Mouse (Mus musculus) frontal cortex, postnatal 10 days (tissue): ENCODE measurements around the gene Tet3.
"Not testable (repeated sequence)": the region's sequence is repeated elsewhere in the genome, so short reads cannot be mapped to it uniquely, and the experiment has no call there.

ENCODE experiments used
- DNase-seq, 2 experiments: peaks; one replicate each; pipeline ENCODE4 v3.0.0; 2022; ENCODE audit warnings: low spot score in 2 of 2, mixed read lengths in 1 of 2

The Tet3 gene

GRCm38 (mm10) chr6:83373704-83374300, 85.1 kb downstream of the Tet3 start:
- DNase-seq, result no peak

GRCm38 (mm10) chr6:83371350-83371749, 87.5 kb downstream of the Tet3 start:
- no peak for DNase-seq

GRCm38 (mm10) chr6:83370316-83370965, 88.4 kb downstream of the Tet3 start:
- no peak for DNase-seq

- DNase-seq, result no peak
These were observed 95.8 kb downstream of the Tet3 start for GRCm38 (mm10) chr6:83363075-83363474.

DNA sequence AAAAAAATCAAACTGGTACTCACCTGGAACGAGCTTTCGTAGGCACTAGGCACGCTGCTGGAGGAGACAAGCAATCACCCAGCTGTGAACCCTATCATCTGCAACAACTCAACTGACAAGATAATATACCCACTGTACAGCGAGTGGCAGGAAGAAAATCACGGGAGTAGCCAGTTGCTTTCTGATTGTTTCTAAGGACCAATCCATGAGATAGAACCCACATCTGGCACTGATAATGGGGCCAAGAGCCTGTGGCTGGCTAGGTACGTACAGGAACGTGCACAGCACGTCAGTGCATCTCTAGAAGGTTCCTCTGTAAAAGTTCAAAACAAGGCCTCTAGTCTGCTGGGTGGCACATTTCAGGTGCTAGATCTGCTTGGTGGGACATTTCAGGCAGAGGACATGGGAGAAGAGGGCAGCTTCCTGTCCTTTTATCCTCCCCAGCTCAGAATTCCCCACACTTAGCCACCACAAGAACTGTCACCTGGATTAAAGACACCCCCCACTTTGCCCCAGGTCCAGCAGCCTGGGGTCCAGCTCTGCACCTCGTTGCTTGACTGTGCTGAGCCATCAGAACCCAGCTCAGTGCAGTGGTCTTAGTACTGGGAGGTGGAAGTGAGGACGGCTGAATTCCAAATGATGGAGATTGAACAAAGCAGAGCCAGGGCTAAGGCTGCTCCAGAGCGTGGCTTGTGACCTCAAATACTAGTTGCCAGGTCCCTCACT, 97.2 kb downstream of the Tet3 start:
- DNase-seq, result no peak

- no peak for DNase-seq
These were observed 101.4 kb downstream of the Tet3 start for GRCm38 (mm10) chr6:83357436-83357835.

DNA sequence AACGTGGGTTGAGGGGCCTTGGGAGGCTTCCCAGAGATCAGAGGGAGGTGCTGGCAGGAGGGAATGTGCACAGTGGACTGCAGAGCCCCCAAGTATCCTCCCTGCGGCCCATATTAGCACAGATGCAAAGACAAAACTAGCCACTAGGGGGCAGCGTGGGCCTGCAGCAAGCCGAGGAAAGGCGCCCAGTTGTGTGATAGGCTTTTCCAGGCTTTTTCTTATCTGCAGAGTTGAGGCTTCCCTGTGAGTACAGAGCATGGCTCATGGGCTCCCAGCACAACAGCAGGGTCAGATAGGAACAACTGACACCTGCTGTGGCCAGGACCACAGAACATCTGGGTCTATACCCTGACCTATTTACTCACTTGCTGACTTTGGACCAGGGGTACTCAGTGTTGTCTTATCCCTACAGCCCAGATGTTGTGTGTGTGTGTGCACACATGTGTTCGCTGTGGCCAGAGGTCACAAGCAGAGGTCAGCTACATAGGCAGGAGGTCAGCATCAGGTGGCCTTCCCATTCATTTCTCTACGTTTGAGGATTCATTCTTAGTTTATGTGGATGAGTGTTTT, 102.2 kb downstream of the Tet3 start:
- peak in 1 of 2 experiments; percentile 81 for DNase-seq

- no peak for DNase-seq
These were observed 103.8 kb downstream of the Tet3 start for GRCm38 (mm10) chr6:83354856-83355781.

GRCm38 (mm10) chr6:83352666-83353410, 106.0 kb downstream of the Tet3 start:
- peak in 1 of 2 experiments; percentile 28 for DNase-seq

- DNase-seq, result no peak
These were observed 107.3 kb downstream of the Tet3 start for GRCm38 (mm10) chr6:83351490-83352160.

DNA sequence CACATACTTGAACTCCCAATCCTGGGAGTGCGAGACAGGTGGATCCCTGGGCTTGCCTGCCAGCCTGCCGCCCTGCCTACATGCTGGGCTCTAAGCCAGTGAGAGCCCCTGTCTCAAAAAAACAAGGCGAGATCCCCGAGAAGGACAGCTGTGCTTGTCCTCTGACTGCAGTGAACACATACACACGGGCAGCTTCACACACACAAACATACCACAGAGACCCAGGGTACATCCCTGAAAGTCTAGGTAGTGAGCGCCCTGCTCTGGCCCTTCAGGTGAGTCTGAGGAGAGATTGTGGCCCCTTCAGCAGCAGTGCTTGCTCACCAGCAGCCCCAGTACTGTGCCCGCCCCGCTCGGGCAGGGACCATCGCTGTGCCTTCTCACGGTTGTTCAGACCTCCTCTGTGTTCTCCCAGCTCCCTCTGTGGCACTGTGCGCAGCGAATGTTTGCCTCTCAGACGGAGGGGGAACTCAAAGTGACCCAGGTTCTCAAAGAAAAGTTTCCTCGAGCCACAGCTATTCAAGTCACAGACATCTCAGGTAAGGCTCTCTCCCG, 108.0 kb downstream of the Tet3 start:
- no peak for DNase-seq

DNA sequence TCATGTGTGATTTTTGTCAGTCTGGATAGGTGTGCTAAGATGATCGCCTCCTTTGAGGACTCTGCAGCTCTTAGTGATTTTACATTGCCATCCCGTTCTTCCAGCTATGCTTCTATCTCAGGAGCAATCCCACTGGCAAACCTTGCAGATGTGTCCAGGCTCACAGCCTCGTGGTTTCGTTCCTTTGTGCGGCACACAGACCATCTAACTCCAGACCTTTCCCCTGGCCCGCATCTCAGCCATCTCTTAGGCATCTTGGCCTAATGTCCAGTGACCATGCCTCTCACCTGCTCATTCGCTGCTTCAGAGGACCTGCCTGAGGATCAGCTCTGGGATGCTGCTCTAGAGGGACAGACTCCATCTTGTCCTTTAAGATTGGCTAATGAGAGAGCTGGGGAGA, 108.7 kb downstream of the Tet3 start:
- DNase-seq, result no peak

GRCm38 (mm10) chr6:83349274-83349958, 109.5 kb downstream of the Tet3 start:
- DNase-seq, result peak; percentile 73 to 85

GRCm38 (mm10) chr6:83348873-83349272, 110.0 kb downstream of the Tet3 start, which contains the start of gene Bola3:
TSS of gene Bola3 (plus strand) at chr6:83349147.
- no peak for DNase-seq

- no peak for DNase-seq
These were observed 111.0 kb downstream of the Tet3 start for GRCm38 (mm10) chr6:83347916-83348315.

DNA sequence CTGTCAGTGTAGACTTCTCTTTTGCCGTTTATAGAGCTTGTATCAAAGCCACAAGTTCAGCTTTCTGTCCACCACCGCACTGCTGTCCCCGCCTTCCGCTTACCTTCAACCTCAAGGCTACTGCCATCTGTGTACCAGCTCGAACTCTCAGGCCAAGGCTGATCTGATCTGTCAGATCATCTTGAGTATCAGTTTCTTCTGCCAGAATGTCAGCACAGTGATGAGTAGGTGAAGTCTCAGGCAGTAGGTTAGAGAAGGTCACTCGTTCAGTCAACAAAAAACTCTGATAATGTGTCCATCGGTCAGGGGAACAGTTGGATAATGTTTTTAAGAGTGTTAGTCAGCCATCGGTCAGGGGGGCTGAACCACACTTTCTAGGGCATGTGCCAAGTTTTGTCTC, 113.6 kb downstream of the Tet3 start:
- DNase-seq, result not testable (repeated sequence)

DNA sequence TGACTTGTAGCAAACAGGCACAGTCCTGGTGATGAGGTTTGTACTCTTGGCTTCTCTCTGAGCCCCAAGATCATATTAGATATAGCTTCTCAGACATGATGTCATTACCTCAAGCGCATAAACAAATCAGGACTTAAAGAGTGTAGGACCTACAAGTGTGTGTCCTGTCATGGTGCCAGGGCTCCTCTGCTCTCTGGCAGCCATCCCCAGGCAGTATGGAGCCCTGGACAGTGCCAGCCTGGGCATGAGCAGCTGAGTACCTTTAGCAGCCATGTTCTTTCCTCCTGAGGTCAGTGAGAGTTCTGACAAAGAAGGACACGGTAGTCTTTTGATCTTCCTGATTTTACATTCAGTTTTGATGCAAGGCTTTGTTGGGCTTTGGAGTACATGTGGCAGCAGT, 115.9 kb downstream of the Tet3 start:
- DNase-seq, result no peak

DNA sequence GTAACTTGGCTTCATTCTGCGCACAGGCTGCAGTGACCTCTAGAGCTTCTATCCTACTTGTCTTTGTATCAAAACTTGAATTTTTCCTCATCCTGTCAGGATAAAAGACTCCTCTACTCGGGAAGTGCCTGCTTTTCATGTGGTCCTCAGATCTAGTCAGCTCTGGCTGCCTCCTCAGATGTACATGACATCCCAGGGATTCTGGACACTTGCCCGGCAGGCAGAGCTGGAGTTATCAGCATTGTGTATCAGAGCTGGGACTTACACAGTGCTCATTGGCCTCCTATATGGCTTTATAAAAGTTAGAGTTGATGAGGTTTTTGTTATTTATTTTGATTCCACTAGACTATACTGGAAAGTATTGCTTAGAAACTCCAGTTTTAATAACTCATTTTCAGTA, 117.5 kb downstream of the Tet3 start:
- no peak for DNase-seq

DNA sequence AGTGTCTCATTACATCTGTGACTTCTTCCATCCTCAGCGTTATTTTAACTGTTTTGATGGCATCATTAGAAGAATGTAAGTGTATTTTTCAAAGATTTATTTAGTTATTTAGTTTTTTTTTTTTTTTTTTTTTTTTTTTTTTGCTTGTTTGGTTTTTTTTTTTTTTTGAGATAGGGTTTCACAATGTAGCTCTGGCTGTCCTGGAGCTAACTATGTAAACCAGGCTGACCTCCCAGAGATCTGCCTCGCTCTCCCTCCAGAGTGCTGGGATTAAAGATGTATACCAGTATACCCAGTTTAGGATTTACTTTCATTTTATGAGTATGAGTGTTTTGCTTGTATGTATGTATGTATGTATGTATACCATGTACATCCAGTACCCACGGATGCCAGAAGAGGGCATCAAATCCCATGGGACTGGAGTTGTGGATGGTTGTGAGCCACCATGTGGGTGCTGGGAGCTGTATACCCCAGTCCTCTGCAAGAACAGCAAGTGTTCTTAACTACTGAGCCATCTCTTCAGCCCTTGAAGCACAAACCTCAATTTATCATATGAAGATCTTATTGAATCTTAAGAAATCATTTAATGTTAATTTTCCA, 131.2 kb downstream of the Tet3 start:
- DNase-seq, result no peak
